Mouse (Mus musculus) ES-Bruce4 (cell line): ENCODE data around the gene Gp9.

Source experiments
- CTCF ChIP-seq: IDR thresholded peaks from one replicate; pipeline ENCODE4 v1.8.1; 2011; ENCODE audit warnings: low read depth, low read length
- EP300 ChIP-seq: IDR thresholded peaks from 2 replicates; pipeline ENCODE4 v1.6.1; 2011; ENCODE audit warnings: low read depth, low read length; ENCODE audit not compliant: insufficient read depth
- POLR2A ChIP-seq: IDR thresholded peaks from one replicate; pipeline ENCODE4 v1.8.1; 2011; ENCODE audit warnings: low read length; ENCODE audit not compliant: insufficient read depth

DNA sequence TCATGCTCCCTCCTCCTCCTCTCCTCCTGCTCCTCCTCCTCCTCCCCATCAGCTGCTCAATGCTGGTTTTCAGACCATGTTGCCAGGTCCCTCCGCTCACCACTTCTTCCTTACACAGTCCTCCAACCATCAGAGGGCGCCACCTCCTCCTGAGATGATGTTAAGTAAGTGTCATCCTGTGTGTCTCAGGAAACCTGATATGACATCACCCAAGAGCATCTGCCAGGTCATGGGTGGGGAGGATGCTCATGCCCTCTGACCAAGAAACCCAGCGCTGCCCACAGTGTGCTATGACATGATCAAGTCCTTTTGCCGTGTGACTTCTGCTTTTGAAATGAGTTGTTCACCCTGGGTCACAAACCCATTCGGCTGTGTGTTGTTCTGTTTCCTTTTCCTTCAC is 35.1 kb upstream of the Gp9 start:
- TF ChIP-seq EP300 (no peak), POLR2A (no peak), CTCF (peak; percentile 60)
